Mouse (Mus musculus) small intestine, adult 2 months (tissue): Measurements from ENCODE around the gene Gsn.

Source experiments
- CTCF ChIP-seq: fragments of 200-500 bp; IDR thresholded peaks from 2 replicates; pipeline ENCODE4 v1.5.1; 2012; ENCODE audit warnings: low read depth, mild to moderate bottlenecking, control low read depth, inconsistent platforms, low read length, moderate library complexity, mixed read lengths; ENCODE audit not compliant: insufficient replicate concordance, insufficient read length; ENCODE audit errors: extremely low read depth
- POLR2A ChIP-seq: fragments of 200-500 bp; IDR thresholded peaks from 2 replicates; pipeline ENCODE4 v1.6.1; 2012; ENCODE audit warnings: low read depth, mild to moderate bottlenecking, control low read depth, inconsistent platforms, low read length, moderate library complexity

- TF ChIP-seq CTCF (peak; percentile 99), POLR2A (no peak)
These were observed 41.6 kb downstream of the Gsn start for GRCm38 (mm10) chr2:35297703-35298332.
